Mouse (Mus musculus): ENCODE measurements around the gene Aldh1a1.
"Not testable (repeated sequence)": the region's sequence is repeated elsewhere in the genome, so short reads cannot be mapped to it uniquely, and the experiment has no call there.

The Aldh1a1 gene

GRCm38 (mm10) chr19:20557211-20557610 lies 64.7 kb downstream of the Aldh1a1 start:
- DNase-seq, result no peak

DNA sequence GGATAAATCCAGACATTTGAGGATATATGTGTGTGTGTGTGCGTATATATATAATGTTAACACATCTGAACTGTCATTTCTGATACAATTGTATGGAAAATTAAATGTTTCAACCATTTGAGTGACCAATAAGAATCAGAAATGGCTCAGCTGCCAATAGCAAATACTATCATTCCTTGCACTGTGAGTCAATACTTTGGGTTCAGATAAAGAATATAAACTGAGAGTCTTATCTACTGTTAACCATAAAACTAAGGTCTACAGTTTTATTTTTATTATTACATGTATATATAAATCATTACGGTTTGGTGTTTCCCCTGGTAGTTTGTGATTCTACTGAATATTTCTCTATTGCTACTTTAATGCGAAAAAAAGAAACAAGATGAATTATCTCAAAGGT lies 65.6 kb downstream of the Aldh1a1 start:
- no peak for DNase-seq

- no peak for DNase-seq
These were observed 66.0 kb downstream of the Aldh1a1 start for GRCm38 (mm10) chr19:20558544-20558943.

GRCm38 (mm10) chr19:20558952-20559351 lies 66.4 kb downstream of the Aldh1a1 start:
- peak; percentile 25 for DNase-seq

- no peak for DNase-seq
These were observed 67.4 kb downstream of the Aldh1a1 start for GRCm38 (mm10) chr19:20559952-20560351.

DNA sequence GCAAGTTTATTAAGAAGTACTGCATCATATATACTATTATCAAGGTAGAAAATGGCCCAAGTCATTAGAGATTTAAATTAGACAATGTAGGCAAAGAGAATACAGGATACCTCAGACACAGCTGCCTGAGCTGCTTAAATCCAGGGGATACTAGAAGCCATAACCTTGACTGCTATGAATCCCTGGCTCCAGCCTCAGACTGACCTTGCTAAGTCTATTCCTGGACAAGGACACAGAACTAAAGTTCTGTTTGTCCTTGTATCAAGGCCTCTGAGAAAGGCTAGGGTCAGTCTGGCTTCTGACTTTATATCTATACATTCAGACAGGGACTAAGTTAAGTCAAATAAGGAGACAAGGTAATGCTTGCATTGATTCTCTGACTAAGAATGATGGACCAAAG lies 69.9 kb downstream of the Aldh1a1 start:
- DNase-seq, result no peak

GRCm38 (mm10) chr19:20566294-20566693 lies 73.8 kb downstream of the Aldh1a1 start:
- DNase-seq, result no peak

DNA sequence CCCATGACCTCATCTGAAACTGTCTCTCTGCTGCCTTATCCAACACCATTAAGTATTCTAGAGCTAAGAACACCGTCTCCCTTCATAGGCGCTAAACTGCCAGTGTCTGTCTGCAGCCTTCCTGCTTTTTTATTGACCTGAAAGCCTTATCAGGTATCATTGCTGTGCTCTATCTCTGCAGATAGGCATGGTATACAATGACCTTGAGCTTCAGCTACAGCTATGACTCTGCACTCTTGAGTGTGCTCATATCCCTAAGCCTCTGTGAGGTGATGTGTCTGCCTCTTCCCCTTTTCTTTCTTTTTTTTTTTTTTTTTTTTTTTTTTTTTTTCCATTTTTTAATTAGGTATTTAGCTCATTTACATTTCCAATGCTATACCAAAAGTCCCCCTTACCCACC lies 74.5 kb downstream of the Aldh1a1 start:
- no peak for DNase-seq

DNA sequence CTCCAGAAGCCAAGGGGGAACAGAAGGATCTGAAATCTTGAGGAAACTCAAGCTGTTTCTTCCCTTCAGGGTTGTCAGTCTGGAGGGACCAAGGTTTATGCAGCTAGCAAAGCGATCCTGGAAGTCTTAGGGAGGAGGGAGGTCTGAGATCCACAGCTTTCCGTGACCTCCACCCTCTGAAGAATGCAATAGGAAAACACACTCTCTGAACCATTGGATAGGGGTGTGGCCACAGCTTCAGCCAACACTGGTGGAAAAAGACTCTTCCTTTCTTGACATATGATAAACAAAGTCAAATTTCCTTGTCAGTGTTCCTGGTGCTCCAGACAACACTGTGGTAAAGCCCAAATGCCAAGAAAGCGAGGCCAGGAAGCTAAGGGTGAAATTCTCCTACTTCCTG lies 84.5 kb downstream of the Aldh1a1 start:
- DNase-seq, result no peak

GRCm38 (mm10) chr19:20577429-20577828 lies 84.9 kb downstream of the Aldh1a1 start:
- DNase-seq, result no peak

DNA sequence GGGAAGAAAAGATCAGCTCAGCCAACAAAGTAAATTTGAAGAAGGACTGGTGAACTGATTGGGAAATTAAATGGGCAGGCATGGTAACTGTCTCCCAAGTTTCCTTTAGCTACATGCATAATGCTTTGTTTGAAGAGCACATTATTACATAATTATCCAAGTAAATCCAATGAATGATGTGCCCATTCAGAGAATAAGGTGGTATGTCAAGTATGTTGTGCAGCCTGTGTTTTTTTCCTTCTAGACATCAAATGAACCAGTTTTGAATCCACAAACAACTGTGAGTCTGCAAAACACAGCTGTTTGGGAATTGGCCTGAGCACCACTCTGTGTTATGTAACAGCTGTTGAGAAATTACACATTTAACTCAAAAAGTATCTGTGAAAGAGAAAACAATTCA lies 107.4 kb downstream of the Aldh1a1 start:
- no peak for DNase-seq

DNA sequence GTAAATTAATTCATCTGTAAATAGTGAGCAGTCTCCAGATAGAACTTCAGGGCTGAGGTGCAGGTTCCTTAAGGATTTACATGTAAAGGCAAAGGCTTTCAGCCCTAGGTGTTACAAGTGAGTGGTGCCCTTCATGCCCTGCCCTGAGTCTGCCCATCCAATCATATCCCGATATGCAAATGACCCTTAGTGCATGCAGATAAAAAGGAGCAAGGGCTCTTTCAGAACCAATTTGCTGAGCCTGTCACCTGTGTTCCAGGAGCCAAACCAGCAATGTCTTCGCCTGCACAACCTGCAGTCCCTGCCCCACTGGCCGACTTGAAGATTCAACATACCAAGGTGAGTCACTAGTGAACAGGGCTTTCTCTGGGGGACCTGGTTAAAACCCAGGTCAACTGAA lies 109.2 kb downstream of the Aldh1a1 start:
- peak; percentile 12 for DNase-seq

DNA sequence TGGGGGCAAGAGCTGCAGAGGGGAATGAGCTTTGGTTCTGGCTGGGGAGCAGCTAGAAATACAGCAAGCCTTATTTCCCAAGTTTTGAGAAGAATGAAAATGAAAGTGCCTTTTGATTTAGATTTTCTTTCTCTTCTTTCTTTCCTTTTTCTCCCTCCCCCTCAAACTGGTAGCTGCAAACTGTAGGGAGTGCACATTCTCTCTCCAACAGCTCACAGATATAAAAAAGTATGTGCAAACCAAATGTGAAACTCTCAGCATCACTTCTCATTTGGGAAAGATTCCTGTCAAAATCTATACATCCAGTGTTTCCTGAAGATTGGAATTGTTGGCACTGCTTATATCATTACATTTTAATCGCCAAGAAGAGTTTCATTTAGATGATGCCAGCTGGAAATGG lies 110.7 kb downstream of the Aldh1a1 start:
- DNase-seq, result no peak

DNA sequence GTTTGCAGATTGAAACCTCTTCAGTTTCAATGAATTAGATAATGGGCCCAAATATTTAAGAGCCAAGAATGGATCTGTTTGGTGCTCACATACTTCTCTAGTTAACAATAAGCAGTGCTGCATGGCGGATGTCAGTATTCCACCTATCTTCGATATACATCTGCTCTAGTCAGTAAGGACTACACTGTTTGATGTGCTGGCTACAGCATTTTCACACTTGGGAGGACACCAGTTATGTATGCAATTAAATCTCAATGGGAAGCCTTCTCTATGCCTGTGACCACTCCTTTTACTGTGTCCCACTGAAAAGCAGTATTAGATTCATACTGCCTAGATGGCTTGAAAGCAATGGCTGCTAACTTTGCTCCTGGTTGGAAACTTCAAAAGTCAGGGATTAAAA lies 111.4 kb downstream of the Aldh1a1 start:
- DNase-seq, result no peak

- no peak for DNase-seq
These were observed 121.9 kb downstream of the Aldh1a1 start for GRCm38 (mm10) chr19:20614252-20614930.

DNA sequence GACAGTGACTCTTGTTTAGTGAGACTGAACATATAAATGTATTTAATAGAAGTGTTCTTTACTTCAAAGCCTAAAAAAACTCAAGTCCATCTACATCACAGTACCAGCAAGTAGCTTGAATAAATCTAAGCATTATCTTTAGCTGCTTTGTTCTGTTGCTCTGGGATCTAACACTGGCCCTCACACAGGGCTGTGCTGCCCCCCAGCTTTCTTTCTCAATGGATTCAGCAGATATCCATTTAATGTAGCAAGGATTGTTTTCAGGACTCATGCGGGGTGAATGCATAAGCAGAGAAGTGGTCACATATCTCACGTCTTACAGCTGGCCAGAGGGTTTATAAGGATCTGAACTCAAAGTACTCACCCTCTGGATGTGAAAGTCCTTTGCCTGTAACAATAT lies 129.9 kb downstream of the Aldh1a1 start:
- DNase-seq, result no peak

DNA sequence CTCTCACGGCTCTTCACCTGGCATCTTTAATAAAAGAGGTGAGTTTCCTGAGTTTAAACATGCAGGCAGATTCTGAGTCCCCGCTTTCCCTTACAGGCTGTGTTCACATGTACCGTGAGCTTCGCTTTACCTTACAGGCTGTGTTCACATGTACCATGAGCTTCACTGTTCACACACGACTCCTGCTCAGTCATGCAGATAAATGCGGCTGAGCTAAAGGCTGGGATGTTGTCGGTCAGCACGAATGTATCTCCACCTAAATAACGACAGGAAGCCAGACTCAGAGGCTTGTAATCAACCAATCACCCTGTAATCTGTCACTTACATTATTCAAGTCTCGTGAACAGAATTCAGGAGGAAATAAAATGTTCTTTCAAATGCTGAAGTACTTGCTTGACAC lies 130.9 kb downstream of the Aldh1a1 start:
- DNase-seq, result no peak

DNA sequence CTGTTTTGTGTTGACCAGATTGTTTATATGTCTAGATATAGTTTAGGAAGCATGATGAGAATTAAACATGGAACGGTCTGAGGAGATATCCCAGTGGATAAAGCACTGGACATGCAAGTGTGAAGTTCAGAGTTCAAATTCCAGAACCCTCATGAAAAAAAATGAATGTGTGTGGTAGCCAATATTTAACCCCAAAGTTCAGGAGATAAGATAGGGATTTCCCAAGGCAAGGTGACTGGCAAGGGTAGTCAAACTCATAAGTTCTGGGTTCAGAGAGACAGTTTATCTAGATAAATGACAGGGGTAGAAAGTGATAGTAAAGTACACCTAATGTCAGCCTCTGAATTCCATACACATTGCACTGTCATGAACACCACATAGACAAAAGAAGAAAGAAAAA lies 138.5 kb downstream of the Aldh1a1 start:
- DNase-seq, result no peak

GRCm38 (mm10) chr19:20633876-20634691 lies 141.6 kb downstream of the Aldh1a1 start:
- DNase-seq, result no peak

DNA sequence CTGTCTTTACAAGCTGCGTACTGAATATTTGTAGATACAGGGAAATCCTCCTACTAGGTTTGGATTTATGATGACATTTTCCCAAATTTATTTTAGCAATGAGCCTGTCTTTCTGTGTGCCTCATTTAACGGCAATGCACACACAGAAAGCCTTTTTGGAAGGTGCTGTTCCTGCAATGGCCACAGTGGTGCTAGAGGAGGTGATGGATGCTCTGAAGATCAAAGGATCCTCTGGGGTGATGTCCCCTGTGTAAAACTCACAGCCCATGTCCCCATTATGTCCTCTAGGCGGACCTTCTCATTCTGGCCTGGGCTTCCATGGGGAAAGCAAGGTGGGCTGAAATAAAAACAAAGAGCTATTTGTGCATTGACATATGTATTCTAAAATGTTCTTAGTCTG lies 151.8 kb downstream of the Aldh1a1 start:
- DNase-seq, result no peak

- DNase-seq, result not testable (repeated sequence)
These were observed 155.0 kb downstream of the Aldh1a1 start for GRCm38 (mm10) chr19:20647496-20647895.

- DNase-seq, result no peak
These were observed 157.5 kb downstream of the Aldh1a1 start for GRCm38 (mm10) chr19:20650008-20650407.

- no peak for DNase-seq
These were observed 160.7 kb downstream of the Aldh1a1 start for GRCm38 (mm10) chr19:20653082-20653676.
